Mouse (Mus musculus) CD4-positive, CD25-positive, alpha-beta regulatory T cell, adult 2 months (primary cell): ENCODE measurements at regions not wholly inside any gene's neighbourhood (a gene's known extent, or its start where the extent isn't known, plus 50 kb on each side); places are given as distances from the start of the nearest gene placed in this dataset.
A peak's percentile ranks its signal among the peaks of the same experiment; 100 is the strongest.

Experiments used
- DNase-seq: peaks from one replicate; pipeline ENCODE4 v3.0.0-alpha.2; 2012; ENCODE audit warnings: low read depth, low spot score

GRCm38 (mm10) chr6:97741427-97741826, 65.4 kb upstream of the Mitf start:
- DNase-seq = no peak

GRCm38 (mm10) chr6:97740851-97741201, 66.0 kb upstream of the Mitf start:
- no peak for DNase-seq

DNA sequence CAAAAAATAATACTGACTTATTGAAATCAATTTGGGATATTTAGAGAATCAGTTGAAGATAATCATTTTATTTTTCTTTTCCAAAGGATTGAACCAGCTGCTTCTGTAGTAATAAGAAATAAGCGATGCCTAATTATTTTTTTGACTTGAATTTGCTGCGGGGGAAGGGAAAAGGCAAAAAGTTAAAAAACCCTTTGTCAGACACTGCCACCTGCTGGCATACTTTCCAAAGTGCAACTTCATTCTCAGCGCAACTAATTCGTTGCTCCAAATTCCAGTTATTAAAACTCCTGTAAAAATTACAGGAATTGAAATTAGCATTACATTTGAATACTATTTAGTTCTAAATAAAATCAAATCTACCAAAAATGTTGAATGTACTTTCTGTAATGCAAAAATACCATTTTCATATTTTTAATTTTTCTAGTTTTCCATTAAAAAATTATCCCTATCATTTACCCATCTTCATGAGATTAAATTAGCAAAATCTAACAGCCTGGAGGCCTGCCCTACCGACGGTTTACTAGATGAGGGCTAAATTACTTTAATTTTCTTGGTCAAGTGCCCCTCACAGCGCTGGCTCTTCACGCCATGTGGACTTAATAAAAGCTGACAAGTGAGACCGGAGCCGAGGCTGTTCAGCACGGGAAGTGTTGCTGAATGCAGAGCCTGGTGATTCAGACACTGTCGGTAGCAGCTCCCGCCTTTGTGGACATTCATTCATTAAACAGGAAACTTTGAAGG, 66.6 kb upstream of the Mitf start:
- peak; percentile 39 for DNase-seq

- DNase-seq = no peak
Measured at GRCm38 (mm10) chr6:97738846-97739245, 68.0 kb upstream of the Mitf start.

DNA sequence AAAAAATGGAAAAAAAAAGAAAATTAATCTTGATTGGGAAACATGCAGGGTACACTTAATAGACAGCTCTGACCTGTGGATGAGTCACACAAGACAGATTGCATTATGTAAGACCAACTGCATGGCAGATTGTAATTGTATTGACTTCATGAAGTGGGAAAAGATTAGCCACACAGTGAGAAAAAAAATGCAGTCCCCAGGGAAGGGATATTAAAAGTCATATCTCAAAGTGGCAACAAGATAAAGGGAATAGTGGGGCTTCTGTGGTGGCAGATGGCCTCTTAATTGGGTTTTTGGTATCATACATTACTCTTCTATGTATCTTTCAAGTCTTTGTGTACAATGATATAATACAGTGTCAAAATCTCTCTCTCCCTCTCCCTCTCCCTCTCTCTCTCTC, 76.0 kb upstream of the Mitf start:
- no peak for DNase-seq

GRCm38 (mm10) chr6:97718184-97718910, 88.5 kb upstream of the Mitf start:
- DNase-seq = no peak

- DNase-seq = no peak
Measured at GRCm38 (mm10) chr6:97707401-97707800, 90.1 kb upstream of the Frmd4b start.

GRCm38 (mm10) chr6:97704361-97704760, 87.0 kb upstream of the Frmd4b start:
- DNase-seq = no peak

GRCm38 (mm10) chr6:97699752-97700098, 82.4 kb upstream of the Frmd4b start:
- DNase-seq = no peak

GRCm38 (mm10) chr6:97699054-97699751, 81.9 kb upstream of the Frmd4b start:
- DNase-seq = no peak

DNA sequence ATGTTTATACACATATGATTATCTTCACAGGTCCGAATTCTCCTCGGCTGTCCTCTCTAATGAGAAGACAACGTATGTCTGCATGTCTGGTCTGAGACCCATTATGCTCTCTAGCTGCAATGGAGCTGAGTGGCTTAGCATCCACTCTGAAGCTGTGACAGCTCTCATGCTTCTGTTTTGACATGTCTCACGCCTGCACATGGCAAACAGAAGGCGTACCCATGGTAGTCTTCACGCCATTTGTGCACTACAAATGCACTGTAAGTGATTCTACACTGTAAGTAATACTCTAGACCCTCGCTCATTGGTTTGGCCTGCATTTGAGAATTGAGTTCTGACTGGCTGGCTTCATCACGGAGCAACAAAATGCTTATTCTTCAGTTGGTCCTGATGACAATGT, 75.9 kb upstream of the Frmd4b start:
- DNase-seq = no peak

GRCm38 (mm10) chr6:97691136-97691535, 73.8 kb upstream of the Frmd4b start:
- no peak for DNase-seq

DNA sequence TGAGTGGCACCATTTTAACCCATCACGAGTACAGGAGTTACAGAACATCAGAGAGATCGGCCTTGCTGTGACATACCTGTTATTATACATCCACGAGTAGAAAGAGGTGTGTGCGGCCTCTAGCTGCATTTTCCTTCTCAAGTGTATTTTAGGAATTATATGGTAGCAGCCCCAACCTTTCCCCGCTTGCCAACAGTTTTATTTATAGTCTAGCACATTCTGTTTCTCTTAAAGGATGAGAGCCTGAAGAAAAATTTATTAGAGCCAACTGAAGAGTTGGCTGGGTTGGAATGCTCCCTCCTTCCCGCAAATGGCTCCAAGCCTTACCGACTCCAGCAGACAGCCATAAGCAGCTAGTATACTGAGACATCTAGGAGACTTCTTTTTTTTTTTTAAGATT, 67.0 kb upstream of the Frmd4b start:
- DNase-seq = no peak

- no peak for DNase-seq
Measured at GRCm38 (mm10) chr6:97682213-97682612, 64.9 kb upstream of the Frmd4b start.

- no peak for DNase-seq
Measured at GRCm38 (mm10) chr6:97675181-97675756, 57.9 kb upstream of the Frmd4b start.

GRCm38 (mm10) chr6:97666818-97667629, 49.7 kb upstream of the Frmd4b start:
- no peak for DNase-seq
